Mouse (Mus musculus) testis, postnatal 10 days (tissue): ENCODE results near the gene Faf2.
"Not testable (repeated sequence)": the region's sequence is repeated elsewhere in the genome, so short reads cannot be mapped to it uniquely, and the experiment has no call there.

Experiments used
- DNase-seq: peaks from one replicate; pipeline ENCODE4 v3.0.0; 2021; ENCODE audit warnings: low spot score

Faf2 gene

DNA sequence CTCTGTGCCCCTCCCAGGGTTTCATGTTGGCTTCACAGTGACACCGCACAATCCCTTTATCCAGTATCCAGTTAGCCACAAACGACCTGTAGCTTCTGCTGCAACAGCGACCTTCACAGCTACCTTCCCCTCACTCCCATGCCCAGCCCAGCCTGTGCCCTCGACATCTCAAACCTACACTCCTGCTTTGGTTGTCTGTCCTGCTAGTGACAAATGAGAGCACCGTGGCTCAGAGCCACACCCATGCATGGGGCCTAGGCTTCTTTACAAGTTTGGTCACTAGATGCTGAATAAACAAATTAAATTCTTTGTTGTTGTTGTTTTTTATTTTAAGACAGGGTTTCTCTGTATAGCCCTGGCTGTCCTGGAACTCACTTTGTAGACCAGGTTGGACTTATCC, 14.4 kb upstream of the Faf2 start:
- no peak for DNase-seq

GRCm38 (mm10) chr13:54608002-54608401, 13.6 kb upstream of the Faf2 start:
- DNase-seq: no peak

GRCm38 (mm10) chr13:54608666-54609065, 12.9 kb upstream of the Faf2 start:
- peak; percentile 69 for DNase-seq

DNA sequence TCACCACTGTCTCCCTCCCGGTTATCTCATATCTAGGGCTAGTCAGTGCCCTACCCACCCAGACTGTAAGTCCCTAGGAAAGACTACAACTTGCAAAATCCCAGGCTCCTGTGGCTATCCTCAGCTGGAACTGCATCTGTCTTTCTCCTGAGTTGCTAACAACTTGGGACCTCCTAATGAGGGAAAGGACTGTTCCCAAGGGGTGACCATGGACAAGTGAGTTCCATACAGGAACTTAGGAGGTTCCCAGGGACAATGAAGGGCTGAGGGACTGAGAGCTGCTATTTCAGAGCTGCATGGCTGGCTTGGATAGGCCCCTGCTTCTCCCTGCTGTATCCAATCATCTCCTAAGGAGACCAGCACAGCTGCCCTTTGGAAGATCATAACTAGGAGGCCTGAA, 12.3 kb upstream of the Faf2 start:
- no peak for DNase-seq

- DNase-seq: no peak
These were observed 11.0 kb upstream of the Faf2 start for GRCm38 (mm10) chr13:54610613-54610971.

GRCm38 (mm10) chr13:54610972-54611754, 10.4 kb upstream of the Faf2 start, which contains the start of gene Cltb:
Gene Cltb, minus strand, starts transcription at chr13:54611344.
- DNase-seq: peak; percentile 95

DNA sequence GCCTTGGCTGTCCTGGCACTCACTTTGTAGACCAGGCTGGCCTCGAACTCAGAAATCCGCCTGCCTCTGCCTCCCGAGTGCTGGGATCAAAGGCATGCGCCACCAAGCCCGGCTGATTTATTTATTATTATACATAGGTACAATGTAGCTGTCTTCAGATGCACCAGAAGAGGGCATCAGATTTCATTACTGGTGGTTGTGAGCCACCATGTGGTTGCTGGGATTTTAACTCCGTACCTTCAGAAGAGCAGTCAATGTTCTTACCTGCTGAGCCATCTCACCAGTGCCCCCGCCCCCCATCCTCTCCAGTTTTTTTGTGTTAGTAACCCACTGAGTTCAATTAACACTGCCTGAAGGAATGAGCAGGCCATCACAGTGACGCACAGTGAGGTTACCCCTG, 8.4 kb upstream of the Faf2 start:
- DNase-seq: not testable (repeated sequence)

- DNase-seq: no peak
These were observed 5.3 kb upstream of the Faf2 start for GRCm38 (mm10) chr13:54616307-54616706.

DNA sequence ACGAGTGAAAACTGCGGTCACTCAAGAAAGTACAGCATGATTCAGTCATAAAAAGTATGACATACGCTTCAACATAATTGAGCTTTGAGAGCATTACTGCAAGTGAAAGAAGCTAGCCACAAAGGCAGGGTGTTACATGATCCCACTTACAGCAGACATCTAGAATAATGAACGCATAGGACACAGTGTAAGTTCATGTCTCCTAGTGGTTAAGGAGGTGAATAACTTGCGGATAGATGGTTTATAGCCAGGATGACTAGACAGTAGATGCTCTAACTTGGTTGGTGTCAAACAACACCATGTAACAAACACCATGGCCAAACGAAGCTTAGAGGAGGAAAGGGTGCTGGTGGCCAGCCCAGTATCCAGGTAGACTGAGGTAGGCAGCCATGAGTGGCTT, 4.6 kb upstream of the Faf2 start:
- DNase-seq: no peak

GRCm38 (mm10) chr13:54621960-54622521, 457 bp downstream of the Faf2 start:
- peak; percentile 76 for DNase-seq

GRCm38 (mm10) chr13:54629128-54629527, 7.5 kb downstream of the Faf2 start:
- no peak for DNase-seq

GRCm38 (mm10) chr13:54632731-54633277, 11.2 kb downstream of the Faf2 start:
- DNase-seq: no peak

- no peak for DNase-seq
These were observed 13.4 kb downstream of the Faf2 start for GRCm38 (mm10) chr13:54635011-54635410.

- no peak for DNase-seq
These were observed 28.9 kb downstream of the Faf2 start for GRCm38 (mm10) chr13:54650461-54650860.

DNA sequence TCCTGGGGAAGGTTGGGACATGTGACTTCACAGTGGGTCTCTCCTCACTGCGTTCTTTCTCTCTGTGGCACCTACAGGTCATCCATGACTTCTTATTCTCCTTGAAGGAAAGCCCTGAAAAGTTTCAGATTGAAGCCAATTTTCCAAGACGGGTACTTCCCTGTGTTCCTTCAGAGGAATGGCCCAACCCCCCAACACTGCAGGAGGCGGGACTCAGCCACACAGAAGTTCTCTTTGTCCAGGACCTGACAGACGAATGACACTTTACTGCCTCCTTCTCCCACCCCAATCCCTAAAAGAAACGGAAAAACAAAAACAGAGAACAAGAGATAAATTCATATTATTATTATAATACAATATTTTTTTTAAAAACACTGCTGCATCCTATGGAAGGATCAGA, 39.3 kb downstream of the Faf2 start:
- peak; percentile 61 for DNase-seq

GRCm38 (mm10) chr13:54661358-54661757, 39.8 kb downstream of the Faf2 start:
- DNase-seq: no peak

GRCm38 (mm10) chr13:54663999-54664398, 42.4 kb downstream of the Faf2 start:
- DNase-seq: no peak

GRCm38 (mm10) chr13:54664509-54664908, 42.9 kb downstream of the Faf2 start:
- no peak for DNase-seq

GRCm38 (mm10) chr13:54665062-54665461, 43.5 kb downstream of the Faf2 start:
- DNase-seq: no peak

GRCm38 (mm10) chr13:54670491-54670890, 48.9 kb downstream of the Faf2 start:
- DNase-seq: no peak

GRCm38 (mm10) chr13:54675895-54676590, 54.5 kb downstream of the Faf2 start:
- no peak for DNase-seq

DNA sequence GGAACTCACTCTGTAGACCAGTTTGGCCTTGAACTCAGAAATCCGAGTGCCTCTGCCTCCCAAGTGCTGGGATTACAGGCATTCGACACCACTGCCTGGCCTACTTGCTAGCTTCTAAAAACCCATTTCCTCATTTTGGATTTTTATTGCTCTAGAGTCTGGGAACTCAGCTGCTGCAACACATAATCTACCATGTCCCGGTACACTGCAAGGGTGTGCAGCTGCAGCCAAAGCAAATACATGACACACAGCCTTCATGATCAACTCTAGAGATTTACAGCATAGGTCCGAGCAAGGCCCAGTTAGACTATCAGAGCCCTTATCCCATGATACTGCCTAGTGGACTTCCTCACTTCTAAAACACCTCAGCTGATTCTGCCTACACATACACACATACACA, 56.7 kb downstream of the Faf2 start:
- no peak for DNase-seq
